Mouse (Mus musculus) hematopoietic stem cell, adult 5-6 weeks (primary cell): ENCODE data around the gene Gnai2. TPM values are rescaled to one million over a fixed set of nuclear protein-coding genes. Genes with fewer than 3 reads are reported as not detected.

ENCODE experiments used
- ATAC-seq, 2 experiments: fragments of 125-278 bp in 1 of 2; replicated peaks in 1 of 2; 2 replicates each; pipeline ENCODE4 v1.8.0; 2016 to 2017; ENCODE audit warnings: inconsistent platforms in 2 of 2, mild to moderate bottlenecking in 2 of 2, moderate number of reproducible peaks in 2 of 2, low read depth in 1 of 2, moderate TSS enrichment in 1 of 2; ENCODE audit not compliant: low FRiP score in 2 of 2, poor library complexity in 2 of 2, severe bottlenecking in 2 of 2, insufficient read depth in 1 of 2, low TSS enrichment in 1 of 2
- total RNA-seq: library from RNA; stranded (forward); fragments of 172-1452, 232-1000 nt; gene quantifications from 2 replicates; pipeline ENCODE4 v1.2.3, GENCODE M21; 2017

Gnai2 gene
- total RNA-seq, 1 experiment from 2014 or later, result 415 TPM

GRCm38 (mm10) chr9:107637070-107637469 is 1.9 kb upstream of the Gnai2 start:
- ATAC-seq, result no peak

- no peak for ATAC-seq
These were observed 525 bp downstream of the Gnai2 start for GRCm38 (mm10) chr9:107634406-107635278.

DNA sequence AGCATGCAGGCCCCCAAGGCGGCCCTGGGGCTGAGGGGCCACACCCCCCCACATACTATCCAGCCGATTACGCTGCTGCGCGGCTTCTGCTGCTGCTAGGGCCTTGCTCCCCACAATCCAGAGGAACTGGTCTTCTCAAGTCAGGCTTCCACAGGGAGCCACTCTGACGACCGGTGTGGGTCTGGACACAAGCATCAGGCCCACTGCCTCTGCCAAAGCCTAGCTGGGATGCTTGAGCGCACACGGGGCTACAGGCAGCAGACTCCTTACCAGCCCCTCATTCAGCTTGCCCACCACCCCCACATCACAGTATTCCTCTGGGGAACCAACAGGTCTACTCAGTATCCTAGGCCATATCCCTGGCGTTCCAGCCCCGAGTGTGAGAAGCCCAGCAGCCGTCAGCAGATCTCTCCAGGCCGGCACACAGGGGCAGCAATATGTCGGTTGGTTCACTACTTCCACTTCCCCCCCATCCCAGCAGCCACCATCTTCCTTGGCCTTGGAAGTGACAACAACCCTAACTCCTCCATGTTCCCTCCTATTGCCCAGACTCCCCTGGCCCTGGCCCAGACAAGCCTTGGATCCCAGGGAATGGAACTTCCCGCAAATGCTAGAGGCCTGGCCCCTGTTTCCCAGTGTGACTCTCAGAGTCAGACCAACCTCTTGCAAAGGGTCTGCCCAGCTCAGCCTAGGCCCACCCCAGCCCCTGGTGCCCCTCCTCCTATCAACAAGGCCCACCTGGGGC is 1.3 kb downstream of the Gnai2 start:
- ATAC-seq, result no peak

DNA sequence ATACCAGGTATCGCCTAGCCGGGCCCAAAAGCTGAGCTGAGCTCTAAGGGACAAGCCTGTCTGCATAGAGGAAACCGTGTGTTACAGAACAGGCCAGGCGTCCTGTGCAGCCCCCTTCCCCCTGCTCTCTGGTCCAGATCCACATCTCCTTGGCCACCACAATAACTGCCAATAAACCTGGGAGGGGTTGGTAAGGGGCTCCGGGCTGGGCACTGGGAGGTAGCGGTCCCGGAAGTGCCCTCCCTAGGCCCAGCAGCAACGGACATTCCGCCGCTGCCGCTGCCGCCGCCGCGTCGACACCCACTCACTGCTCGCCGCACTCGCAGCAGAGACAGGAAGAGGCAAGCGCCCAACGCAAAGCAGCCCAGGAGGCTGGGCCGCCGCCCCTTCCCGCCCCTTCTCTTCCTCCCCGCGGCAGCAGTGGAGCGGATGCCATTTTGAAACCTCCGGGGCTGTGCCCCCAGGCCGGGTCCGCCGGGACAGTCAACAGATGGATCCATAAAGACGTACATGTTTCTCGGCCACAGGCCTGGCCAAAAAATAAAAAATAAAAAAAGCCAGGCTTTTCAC is 2.0 kb downstream of the Gnai2 start:
- peak; percentile 63 to 69 for ATAC-seq

GRCm38 (mm10) chr9:107632478-107632877 is 2.7 kb downstream of the Gnai2 start:
- no peak for ATAC-seq

- no peak for ATAC-seq
These were observed 3.3 kb downstream of the Gnai2 start for GRCm38 (mm10) chr9:107631861-107632260.

DNA sequence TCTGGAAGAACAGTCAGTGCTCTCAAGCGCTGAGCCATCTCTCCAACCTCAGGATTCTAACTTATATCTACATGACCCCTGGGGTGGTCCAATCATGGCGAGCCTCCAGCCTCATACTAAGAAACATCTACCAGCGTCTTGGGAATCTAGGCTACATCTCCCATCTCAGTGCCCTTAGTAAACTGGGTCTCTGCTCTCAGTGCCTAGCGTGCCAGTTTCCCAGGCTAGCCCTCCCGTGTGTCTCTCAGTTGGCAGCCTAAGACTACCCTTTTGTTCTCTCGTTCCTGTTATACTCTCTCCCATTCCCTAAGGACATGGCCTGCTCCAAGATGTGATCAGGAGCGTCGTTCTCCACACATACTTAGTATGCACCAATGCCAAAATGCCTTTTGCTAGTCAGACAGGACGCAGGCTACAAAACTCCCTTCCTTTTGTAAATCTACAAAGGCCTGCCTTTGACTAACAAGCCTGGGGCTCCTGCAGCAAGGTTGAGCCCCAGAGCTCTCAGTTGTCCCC is 3.8 kb downstream of the Gnai2 start:
- ATAC-seq, result no peak

- ATAC-seq, result no peak
These were observed 4.6 kb downstream of the Gnai2 start for GRCm38 (mm10) chr9:107630576-107630975.

GRCm38 (mm10) chr9:107629901-107630425 is 5.2 kb downstream of the Gnai2 start:
- no peak for ATAC-seq

DNA sequence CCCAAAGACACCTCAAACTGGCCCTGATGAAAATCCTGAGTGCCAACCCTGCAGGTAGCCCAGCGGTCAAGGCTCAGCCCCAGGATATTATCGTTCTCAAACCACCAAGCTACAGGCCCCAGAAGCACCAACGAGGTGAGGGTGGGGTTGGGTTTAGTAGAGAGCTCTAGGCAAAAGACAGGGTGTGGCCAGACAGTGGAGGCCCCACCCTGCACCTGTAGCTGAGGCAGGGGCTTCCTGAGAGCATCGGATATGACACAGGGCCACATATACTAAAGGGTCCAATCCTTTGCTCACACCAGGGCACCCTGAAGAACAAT is 5.8 kb downstream of the Gnai2 start:
- ATAC-seq, result no peak

DNA sequence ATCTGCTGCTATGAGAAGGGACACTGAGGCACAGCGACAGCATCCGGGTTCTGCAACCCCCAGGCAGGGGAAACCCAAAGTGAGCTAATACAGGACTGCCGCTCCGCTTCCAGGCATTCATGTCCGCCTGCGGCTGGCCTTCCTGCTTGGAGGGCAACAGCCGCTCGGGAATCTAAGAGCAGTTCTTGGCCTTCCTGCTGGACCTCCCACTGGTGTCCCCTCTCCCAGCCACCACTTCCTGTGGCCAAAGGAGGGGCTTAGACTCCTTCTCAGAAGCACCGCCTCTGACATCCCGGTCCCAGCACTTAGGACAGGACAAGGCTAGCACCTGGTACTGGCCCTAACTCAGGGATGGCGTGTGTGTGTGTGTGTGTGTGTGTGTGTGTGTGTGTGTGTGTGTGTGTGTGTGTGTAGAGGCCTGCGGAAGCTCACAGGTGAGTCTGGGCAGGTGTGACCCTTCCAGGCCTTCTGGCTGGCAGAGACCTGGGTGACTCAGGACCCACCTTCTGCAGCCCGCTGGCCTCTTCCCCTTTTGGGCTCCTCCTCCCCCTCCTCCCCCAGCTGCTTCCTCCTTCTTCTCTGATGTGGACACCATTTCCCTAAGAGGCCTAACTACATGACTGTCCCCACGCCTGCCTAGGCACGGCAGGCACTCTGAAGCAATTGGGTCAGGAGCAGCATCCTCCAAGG is 6.3 kb downstream of the Gnai2 start:
- peak; percentile 67 to 71 for ATAC-seq

DNA sequence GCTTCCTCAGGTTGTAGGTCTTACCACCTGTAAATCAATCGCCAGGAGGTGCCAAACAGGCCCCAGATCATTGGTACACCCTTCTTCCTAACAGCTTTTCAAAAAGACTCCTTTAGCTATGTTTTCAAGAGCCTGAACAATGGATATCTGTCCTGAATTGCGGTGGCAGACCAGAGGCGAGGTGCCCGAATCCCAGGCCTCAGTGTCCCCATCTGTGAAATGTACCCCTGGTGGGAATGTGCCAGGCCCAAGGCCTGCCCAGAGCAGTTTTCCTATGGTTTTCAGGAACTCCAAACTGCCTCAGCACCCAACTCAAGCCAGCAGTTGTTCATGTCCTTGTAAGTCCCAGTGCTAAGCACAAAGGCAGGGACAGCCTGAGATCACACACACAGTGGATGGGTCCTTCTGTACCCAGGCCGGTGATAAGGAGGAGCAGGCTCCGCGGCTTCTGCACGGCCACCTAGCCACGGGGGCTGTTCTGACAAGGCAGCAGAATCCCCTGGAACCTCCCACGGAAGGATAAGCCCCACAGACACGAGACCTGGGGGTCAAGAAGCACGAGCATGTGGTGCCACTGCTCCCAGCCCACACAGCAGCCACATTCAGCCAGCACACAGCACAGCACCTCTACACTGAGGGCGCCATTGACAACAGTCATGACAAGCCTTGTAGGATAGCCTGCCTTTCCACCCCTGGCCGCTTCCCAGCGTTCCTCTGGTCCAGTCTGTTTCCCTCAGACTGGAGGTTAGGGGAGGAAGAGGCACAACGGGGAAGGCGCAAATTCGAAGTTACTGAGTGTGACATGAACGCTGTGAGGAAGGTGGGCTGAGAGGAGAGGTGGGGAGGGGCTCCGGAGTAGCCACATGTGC is 7.5 kb downstream of the Gnai2 start:
- no peak for ATAC-seq

DNA sequence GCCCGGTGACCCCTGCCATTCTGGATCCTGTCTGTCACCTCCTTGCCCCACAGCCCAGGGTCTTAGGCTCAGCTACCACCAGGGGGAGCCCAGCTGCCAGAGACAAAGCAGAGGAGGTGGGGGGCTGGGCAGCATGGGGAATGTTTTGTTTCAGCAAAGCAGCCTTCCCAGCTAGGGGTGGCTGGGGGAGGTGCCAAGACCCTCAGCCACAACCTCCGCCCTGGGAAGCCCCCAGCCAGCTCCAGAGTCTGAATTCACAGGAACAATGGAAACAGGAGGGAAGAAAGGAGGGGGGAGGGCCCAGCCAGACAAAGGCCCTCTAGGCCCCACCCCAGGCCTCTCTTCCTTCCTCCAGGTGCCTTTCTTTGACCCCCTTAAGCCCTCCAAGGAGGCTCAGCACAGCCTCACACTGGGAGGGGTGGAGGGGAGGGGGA is 8.3 kb downstream of the Gnai2 start:
- ATAC-seq, result peak; percentile 27 to 46; a peak in 2 of 4 replicates

GRCm38 (mm10) chr9:107626158-107626843 is 8.9 kb downstream of the Gnai2 start:
- ATAC-seq, result peak in 1 of 2 experiments; percentile 21; a peak in 1 of 4 replicates

GRCm38 (mm10) chr9:107625351-107626128 is 9.6 kb downstream of the Gnai2 start:
- no peak for ATAC-seq
